Mouse (Mus musculus) small intestine, adult 2 months (tissue): Measurements from ENCODE around the gene Hoxa3. TPM values are rescaled to one million over a fixed set of nuclear protein-coding genes. Genes with fewer than 3 reads are reported as not detected.

Source experiments
- H3K27ac ChIP-seq: fragments of 200-500 bp; 2 replicates; pipeline ENCODE4 v1.5.1; 2012; ENCODE audit warnings: low read depth, low read length, control low read depth, inconsistent platforms; ENCODE audit not compliant: insufficient read depth
- H3K27me3 ChIP-seq: fragments of 200-500 bp; 2 replicates; pipeline ENCODE4 v1.6.1; 2012; ENCODE audit warnings: mild to moderate bottlenecking, moderate library complexity, low read length, inconsistent platforms; ENCODE audit not compliant: control insufficient read depth, insufficient read depth
- H3K36me3 ChIP-seq: fragments of 200-500 bp; 2 replicates; pipeline ENCODE4 v1.6.1; 2012; ENCODE audit warnings: mild to moderate bottlenecking, low read length, control low read depth, inconsistent platforms; ENCODE audit not compliant: control insufficient read depth, insufficient read depth
- H3K4me1 ChIP-seq: fragments of 200-500 bp; 2 replicates; pipeline ENCODE4 v1.6.1; 2012; ENCODE audit warnings: low read length, inconsistent platforms, mixed read lengths; ENCODE audit not compliant: control insufficient read depth, insufficient read depth, insufficient read length
- H3K4me3 ChIP-seq: fragments of 200-500 bp; 2 replicates; pipeline ENCODE4 v1.5.1; 2012; ENCODE audit warnings: low read depth, mild to moderate bottlenecking, control low read depth, inconsistent platforms, low read length, moderate library complexity
- CTCF ChIP-seq: fragments of 200-500 bp; IDR thresholded peaks from 2 replicates; pipeline ENCODE4 v1.5.1; 2012; ENCODE audit warnings: low read depth, mild to moderate bottlenecking, control low read depth, inconsistent platforms, low read length, moderate library complexity, mixed read lengths; ENCODE audit not compliant: insufficient replicate concordance, insufficient read length; ENCODE audit errors: extremely low read depth
- POLR2A ChIP-seq: fragments of 200-500 bp; IDR thresholded peaks from 2 replicates; pipeline ENCODE4 v1.6.1; 2012; ENCODE audit warnings: low read depth, mild to moderate bottlenecking, control low read depth, inconsistent platforms, low read length, moderate library complexity
- WGBS: fragments of 180-500 bp; shearing (Covaris S2); methylation state at CpG from one replicate; pipeline ENCODE4 v1.1.7; 2018; 5-methylcytosine and 5-hydroxymethylcytosine counted together
- polyA plus RNA-seq: library from polyadenylated mRNA; depleted of rRNA; stranded (reverse); fragments of >200 nt; gene quantifications from 2 replicates; pipeline ENCODE4 v1.2.3, GENCODE M21; 2012

Gene Hoxa3
- polyA plus RNA-seq, 1 experiment: 5.0 TPM

DNA sequence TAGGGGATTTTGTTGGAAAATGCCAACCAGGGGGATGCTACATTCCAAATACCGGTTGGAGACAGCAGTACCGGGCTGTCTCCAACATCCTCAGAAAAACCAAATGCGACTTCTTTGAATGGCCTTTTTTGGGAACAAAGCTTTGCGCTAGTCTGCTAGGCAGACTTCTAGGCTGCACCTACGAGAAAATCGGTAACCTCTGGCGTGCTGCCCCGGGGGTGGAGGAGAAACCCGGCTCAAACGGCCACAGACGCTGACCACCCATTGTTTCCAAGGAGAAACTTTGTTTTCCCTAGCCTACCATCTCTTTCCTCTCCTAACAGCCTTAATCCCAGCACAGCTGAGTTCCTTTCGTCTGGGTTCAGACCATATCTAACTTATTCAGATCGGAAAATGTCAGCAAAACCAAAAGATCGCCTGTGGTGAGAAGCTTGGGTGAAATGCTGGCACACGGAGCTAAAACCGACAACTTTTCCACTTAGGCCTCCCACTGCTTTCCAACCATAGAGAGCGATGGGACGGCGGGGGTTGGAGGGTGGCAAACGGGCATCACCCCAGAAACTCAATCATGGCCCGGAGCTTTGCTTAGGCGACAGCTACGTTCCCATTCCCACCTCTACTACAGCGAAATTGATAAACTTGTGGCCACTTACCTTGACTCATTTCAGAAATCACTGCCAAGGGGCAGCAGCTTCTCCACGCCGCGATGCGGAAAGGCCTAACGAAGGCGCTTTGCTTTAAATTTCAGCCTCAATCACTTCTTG lies 26.7 kb upstream of the Hoxa3 start:
- H3K36me3 ChIP-seq: no peaks in the 10 kb centered on the region
- no peak for TF ChIP-seq POLR2A
- no peak for TF ChIP-seq CTCF
- no peaks in the 10 kb centered on the region for H3K4me1 ChIP-seq
- H3K27me3 ChIP-seq: peaks cover 84% of the 10 kb centered on the region
- 8% methylated on average over 30 of the region's 30 CpGs for WGBS
- no peak overlapping the region for H3K27ac ChIP-seq
- no peak overlapping the region for H3K4me3 ChIP-seq

DNA sequence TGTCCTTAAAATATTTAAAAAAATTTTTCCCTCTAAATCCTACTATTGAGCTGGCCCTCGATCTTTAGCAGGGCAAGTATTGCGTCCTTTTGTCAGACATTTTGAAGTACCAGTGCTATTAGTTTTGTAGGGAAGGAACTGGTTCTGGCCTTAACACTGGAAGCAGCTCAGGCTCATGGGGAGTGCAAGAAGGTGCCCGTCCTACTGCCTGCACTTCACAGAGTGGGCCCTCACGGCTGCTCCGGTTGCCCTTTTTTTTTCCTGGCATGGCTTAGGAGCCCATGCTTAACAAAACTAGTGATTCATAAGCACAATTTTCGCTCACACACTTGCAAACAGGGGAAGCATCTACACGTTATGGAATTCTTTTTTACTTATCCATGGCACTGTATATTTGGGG lies 25.8 kb upstream of the Hoxa3 start:
- peaks cover 85% of the 10 kb centered on the region for H3K27me3 ChIP-seq
- no peak for TF ChIP-seq POLR2A
- no peak for TF ChIP-seq CTCF
- no peak overlapping the region for H3K27ac ChIP-seq
- no peak overlapping the region for H3K4me3 ChIP-seq
- H3K4me1 ChIP-seq: no peaks in the 10 kb centered on the region
- 16% methylated on average over 7 of the region's 7 CpGs for WGBS
- H3K36me3 ChIP-seq: no peaks in the 10 kb centered on the region

DNA sequence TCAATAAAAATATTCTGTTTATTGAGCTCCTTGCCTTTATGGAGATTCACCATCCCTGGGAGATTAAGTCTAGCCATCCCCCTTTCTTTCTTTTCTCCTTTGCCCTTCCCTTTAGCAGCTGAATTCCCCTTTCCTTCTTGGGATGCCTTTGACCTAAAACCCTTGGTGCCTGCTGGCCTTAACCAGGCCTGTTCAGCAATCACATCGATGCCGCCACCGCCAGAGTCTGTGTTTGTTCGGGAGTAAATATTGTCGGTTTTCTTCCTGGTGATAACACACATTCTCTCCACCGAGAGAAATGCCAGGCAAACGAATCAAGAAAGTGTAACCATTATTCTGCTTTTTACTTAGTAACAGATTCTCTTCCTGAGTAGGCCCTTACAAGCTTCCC lies 25.0 kb upstream of the Hoxa3 start:
- Histone ChIP-seq H3K4me3 (no peak overlapping the region), H3K36me3 (no peaks in the 10 kb centered on the region), H3K27ac (no peak overlapping the region), H3K4me1 (no peaks in the 10 kb centered on the region), H3K27me3 (peaks cover 85% of the 10 kb centered on the region)
- WGBS: 4% methylated on average over 7 of the region's 7 CpGs
- TF ChIP-seq CTCF: no peak
- no peak for TF ChIP-seq POLR2A

DNA sequence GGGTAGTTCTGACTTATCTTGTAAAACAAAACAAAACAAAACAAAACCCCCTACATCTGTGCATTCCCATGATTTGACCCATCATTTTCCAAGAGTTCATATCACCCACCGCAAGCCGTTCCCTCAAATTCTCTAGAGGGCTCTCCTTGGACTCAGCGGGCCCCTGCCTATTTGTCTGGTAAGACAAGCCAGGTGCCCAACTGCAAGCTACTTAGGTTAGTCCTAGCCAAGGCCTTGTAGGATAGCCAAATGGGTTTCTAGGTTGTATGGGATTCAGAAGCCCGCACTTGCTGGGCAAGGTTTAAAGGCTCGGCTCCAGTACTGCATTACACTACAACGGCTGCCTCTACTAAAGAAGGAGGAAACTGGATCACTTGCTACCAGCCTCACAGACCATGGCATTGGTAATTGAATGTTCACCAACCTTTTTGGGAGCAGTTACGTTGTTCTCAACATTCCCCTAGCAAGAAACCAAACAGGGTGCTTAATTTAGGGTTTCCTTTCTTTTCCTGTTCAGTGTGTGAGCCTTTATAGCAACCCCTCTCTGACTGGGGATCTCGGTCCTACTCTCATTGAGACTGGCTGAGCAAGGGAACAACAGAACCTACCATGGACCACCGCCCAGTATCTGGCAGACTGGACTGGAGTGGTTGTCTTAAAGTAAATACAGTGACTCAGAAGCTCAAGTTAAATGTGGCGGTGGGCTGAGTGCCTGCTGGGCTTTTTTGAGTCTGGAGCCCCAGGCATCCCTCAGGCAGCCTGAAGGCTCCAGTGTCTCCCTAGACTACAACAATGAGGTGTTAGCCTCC lies 24.4 kb upstream of the Hoxa3 start:
- 25% methylated on average over 10 of the region's 10 CpGs for WGBS
- Histone ChIP-seq H3K27ac (no peak overlapping the region), H3K4me3 (no peak overlapping the region), H3K36me3 (no peaks in the 10 kb centered on the region), H3K4me1 (no peaks in the 10 kb centered on the region), H3K27me3 (peaks cover 85% of the 10 kb centered on the region)
- TF ChIP-seq POLR2A: no peak
- TF ChIP-seq CTCF: no peak

DNA sequence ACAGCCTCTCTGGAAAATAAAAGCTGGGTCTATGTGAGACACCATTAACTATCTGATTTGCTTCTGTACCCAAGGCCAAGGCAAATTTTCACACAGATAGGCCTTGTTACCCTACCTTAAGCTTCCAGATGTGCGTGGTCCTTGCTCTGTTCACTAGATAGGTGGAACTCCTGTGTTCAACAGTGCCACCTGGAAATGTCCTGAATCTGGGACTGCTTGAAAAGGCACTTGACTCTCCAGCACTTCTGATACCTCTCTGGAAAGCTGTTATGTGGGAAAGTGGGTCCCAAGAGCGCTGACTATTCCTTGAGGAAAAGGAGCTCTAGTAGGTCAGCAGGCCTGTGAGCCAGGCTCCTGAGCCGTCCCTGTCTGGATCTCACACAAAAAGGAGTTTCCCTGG lies 23.7 kb upstream of the Hoxa3 start:
- H3K4me1 ChIP-seq: no peaks in the 10 kb centered on the region
- 31% methylated on average over 3 of the region's 3 CpGs for WGBS
- H3K36me3 ChIP-seq: no peaks in the 10 kb centered on the region
- peaks cover 86% of the 10 kb centered on the region for H3K27me3 ChIP-seq
- H3K27ac ChIP-seq: no peak overlapping the region
- TF ChIP-seq CTCF: no peak
- no peak for TF ChIP-seq POLR2A
- H3K4me3 ChIP-seq: no peak overlapping the region

DNA sequence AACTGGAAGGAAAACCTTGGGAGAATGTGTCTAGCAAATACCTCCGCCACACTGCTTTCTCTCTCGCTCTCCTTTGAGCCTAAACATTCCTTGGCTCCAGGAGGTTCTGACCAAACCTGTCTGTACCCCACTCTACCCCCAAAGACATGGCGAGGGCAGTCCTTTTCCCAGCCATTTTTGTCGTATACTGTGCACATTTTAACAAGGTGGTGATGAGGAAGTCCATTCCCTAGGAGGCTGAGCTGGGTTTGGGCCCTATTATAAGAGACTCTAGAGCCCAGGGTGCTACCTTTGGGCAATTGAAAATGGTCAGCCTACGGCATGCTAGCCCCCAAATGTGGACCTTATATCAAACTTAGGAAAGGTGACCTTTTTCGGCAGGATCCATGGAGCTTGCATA lies 22.7 kb upstream of the Hoxa3 start:
- no peaks in the 10 kb centered on the region for H3K4me1 ChIP-seq
- no peak overlapping the region for H3K4me3 ChIP-seq
- 35% methylated on average over 6 of the region's 6 CpGs for WGBS
- no peak overlapping the region for H3K27ac ChIP-seq
- peaks cover 81% of the 10 kb centered on the region for H3K27me3 ChIP-seq
- no peaks in the 10 kb centered on the region for H3K36me3 ChIP-seq
- TF ChIP-seq POLR2A: no peak
- no peak for TF ChIP-seq CTCF

DNA sequence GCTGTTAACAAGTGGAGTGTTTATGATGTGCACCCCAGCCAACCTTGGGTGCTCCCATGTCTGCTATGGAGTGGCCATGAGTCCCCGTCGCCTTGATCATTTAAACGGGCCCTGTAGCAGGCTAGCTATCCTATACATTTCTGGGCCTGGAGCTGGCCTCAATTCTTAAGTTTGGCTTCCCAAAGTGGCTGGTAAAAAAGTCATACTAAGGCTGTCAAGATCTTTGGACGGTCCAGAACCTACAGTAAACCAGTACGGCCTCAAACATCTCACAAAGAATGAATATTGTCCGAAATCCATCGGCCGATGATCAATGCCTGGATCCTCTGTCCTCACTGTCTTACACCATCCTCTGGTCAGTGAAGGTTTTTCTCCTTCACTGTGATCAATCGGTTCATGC lies 22.1 kb upstream of the Hoxa3 start:
- Histone ChIP-seq H3K27me3 (peaks cover 82% of the 10 kb centered on the region), H3K4me3 (no peak overlapping the region)

More for the DNA sequence above, 22.1 kb upstream of the Hoxa3 start:
- Histone ChIP-seq H3K4me1 (no peaks in the 10 kb centered on the region; the same call in 1 of the 2 replicates), H3K36me3 (no peaks in the 10 kb centered on the region), H3K27ac (no peak overlapping the region)
- no peak for TF ChIP-seq CTCF
- TF ChIP-seq POLR2A: no peak
- WGBS: 47% methylated on average over 9 of the region's 9 CpGs
